Comparison of ENCODE assay signal across 11 mouse cellular contexts in the genomic region with DNA sequence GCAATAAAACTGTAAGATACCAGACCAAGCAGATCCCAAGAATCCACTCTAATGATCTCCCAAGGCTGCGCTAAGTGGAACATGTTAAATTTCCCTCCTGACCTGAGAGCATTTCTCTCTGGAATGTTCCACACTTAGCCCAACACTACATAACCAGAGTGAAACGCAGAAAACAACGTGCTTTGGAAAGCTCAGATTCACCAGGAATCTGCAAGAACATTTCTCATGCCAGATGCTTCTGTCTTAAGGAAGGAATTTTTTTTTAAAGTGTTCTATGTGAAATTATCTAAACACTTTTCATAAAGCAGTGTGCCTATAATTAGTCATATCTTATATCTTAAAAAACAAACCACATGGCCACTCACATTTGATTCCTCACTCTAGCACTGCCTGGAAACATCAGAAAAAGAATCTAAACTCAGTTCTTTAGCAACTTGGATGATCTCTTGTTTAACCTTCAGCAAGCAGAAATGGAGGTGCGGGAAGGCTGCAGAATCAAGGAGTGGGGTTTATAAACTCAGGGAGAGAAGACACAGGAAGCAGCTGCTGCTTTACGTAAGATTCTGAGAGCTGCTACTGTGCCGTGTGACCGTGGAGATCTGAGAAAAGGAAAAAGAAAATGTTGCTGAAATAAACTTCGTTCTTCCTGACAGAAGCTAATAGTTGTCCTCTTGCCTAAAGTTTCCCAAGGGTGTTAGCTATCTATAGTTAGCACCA. TPM values are rescaled to one million over a fixed set of nuclear protein-coding genes. Genes with fewer than 3 reads are reported as not detected.
DNase-seq lines count a peak whose midpoint lies in the region; ATAC-seq and TF ChIP-seq lines count a peak whose summit lies in the region.
"Had no signal": no experiment of that assay in that cellular context is flagged by ENCODE, and none has a peak within 500 bp of the region (broad histone marks: within the 10 kb centered on the region; RNA-seq: fewer than 3 reads in every experiment).

No protein-coding gene starts in this region.

- H3K4me1 ChIP-seq in stomach, embryonic 14.5 days (ENCODE audit: control insufficient read depth, insufficient read depth, low read length) = peaks cover 10% of the 10 kb centered on the region
- H3K4me1 ChIP-seq in stomach, postnatal 0 days (replicated peaks; ENCODE audit: control insufficient read depth, insufficient read depth) = no peaks in the 10 kb centered on the region

- no peak overlapping the region for H3K9ac ChIP-seq in stomach, embryonic 14.5 days (replicated peaks; ENCODE audit: low read depth, low read length)
- no peak overlapping the region for H3K9ac ChIP-seq in stomach, postnatal 0 days (ENCODE audit: low read length)

- intact Hi-C loops in gastrocnemius, adult 2 months (cut with DNase I) = no loop called here

- H3K27ac ChIP-seq in gastrocnemius, adult 2 months = peak overlapping the region; percentile 68
- peak overlapping the region; percentile 35; the same call in 1 of the 2 replicates for H3K27ac ChIP-seq in stomach, embryonic 14.5 days (ENCODE audit: low read length)
- H3K27ac ChIP-seq in stomach, postnatal 0 days (replicated peaks) = no peak overlapping the region
- H3K27ac ChIP-seq: forebrain, embryonic 10.5 days had no signal

- TF ChIP-seq CTCF in gastrocnemius, adult 2 months (IDR thresholded peaks at IDR 0.05) = no peak
- no peak for TF ChIP-seq CTCF in stomach, postnatal 0 days (IDR thresholded peaks at IDR 0.05; ENCODE audit: low read depth)

- H3K9me3 ChIP-seq in stomach, embryonic 14.5 days (ENCODE audit: control insufficient read depth, low read depth, low read length) = no peaks in the 10 kb centered on the region
- H3K9me3 ChIP-seq in stomach, postnatal 0 days (ENCODE audit: control insufficient read depth, low read length) = no peaks in the 10 kb centered on the region
- H3K9me3 ChIP-seq: forebrain, embryonic 10.5 days had no signal

- no peak for DNase-seq in gastrocnemius, adult 2 months
- no peak for DNase-seq in gastrocnemius, adult 8-10 months (ENCODE audit: low spot score in 2 of 2)
- DNase-seq in layer of hippocampus, adult 11-12 months (ENCODE audit: low spot score) = peak; percentile 20
- no peak for DNase-seq in layer of hippocampus, postnatal 25 days (ENCODE audit: extremely low spot score in 1 of 2, low spot score in 1 of 2)
- no peak for DNase-seq in stomach, postnatal 0 days (ENCODE audit: low spot score)
- DNase-seq in telencephalon, adult 2 months (ENCODE audit: low read depth, low spot score) = peak; percentile 90
- DNase-seq in MN1 (ENCODE audit: low spot score) = no peak
- DNase-seq: kidney, adult 8-10 months had no signal

- H3K27me3 ChIP-seq in stomach, embryonic 14.5 days (ENCODE audit: control insufficient read depth, insufficient read depth, low read length) = no peaks in the 10 kb centered on the region
- no peaks in the 10 kb centered on the region for H3K27me3 ChIP-seq in stomach, postnatal 0 days (ENCODE audit: control insufficient read depth, insufficient read depth, low read length)
- H3K27me3 ChIP-seq: megakaryocyte, embryonic 14.5 days had no signal

- no peak for ATAC-seq in stomach, embryonic 14.5 days (ENCODE audit: insufficient number of reproducible peaks, insufficient read depth, low FRiP score, low read depth)
- no peak for ATAC-seq in stomach, postnatal 0 days (ENCODE audit: low FRiP score, low TSS enrichment)

- H3K4me2 ChIP-seq in stomach, embryonic 14.5 days (replicated peaks; ENCODE audit: low read depth, low read length) = no peak overlapping the region
- H3K4me2 ChIP-seq in stomach, postnatal 0 days (replicated peaks; ENCODE audit: low read depth) = no peak overlapping the region

- 44% methylated on average over 8 of the region's 8 CpGs for WGBS in stomach, embryonic 14.5 days
- WGBS in stomach, postnatal 0 days = 47% methylated on average over 8 of the region's 8 CpGs

- H3K36me3 ChIP-seq in stomach, embryonic 14.5 days (ENCODE audit: control insufficient read depth, insufficient read depth, low read length) = no peaks in the 10 kb centered on the region
- H3K36me3 ChIP-seq in stomach, postnatal 0 days (ENCODE audit: control insufficient read depth, insufficient read depth, low read length) = no peaks in the 10 kb centered on the region
- H3K36me3 ChIP-seq: forebrain, embryonic 10.5 days had no signal

- H3K4me3 ChIP-seq in gastrocnemius, adult 2 months = no peak overlapping the region
- no peak overlapping the region for H3K4me3 ChIP-seq in stomach, embryonic 14.5 days (ENCODE audit: low read depth, low read length)
- no peak overlapping the region for H3K4me3 ChIP-seq in stomach, postnatal 0 days (ENCODE audit: low read depth, low read length)
- H3K4me3 ChIP-seq: forebrain, embryonic 10.5 days; megakaryocyte, embryonic 14.5 days had no signal

- TF ChIP-seq EP300 in stomach, postnatal 0 days (optimal IDR thresholded peaks at IDR 0.05) = no peak

RNA-seq across cellular contexts. Expression of a gene that starts 44.0 kb away (rescaled TPM):
- total RNA-seq in gastrocnemius, adult 2 months (2021) = 10 to 100 TPM; 69.5 to 88.3 TPM
- 10 to 100 TPM; 58.3 to 74.3 (median 66.0) TPM for total RNA-seq in gastrocnemius, adult 8-10 months (2022)
- 100 to 1,000 TPM; 281 to 289 TPM for total RNA-seq in layer of hippocampus, postnatal 25 days (2021)
- polyA plus RNA-seq in stomach, embryonic 14.5 days (2014; fragmentation: Nextera tagmentation; extraction: Ambion mirVana) = 288 and 302 TPM in 2 replicates
- polyA plus RNA-seq in stomach, postnatal 0 days (2015; fragmentation: Nextera tagmentation; extraction: Ambion mirVana) = 154 and 175 TPM in 2 replicates

RNA-seq across cellular contexts. Expression of a gene that starts 56.6 kb away (rescaled TPM):
- total RNA-seq in gastrocnemius, adult 2 months (2021) = 10 to 100 TPM; 41.5 to 50.0 TPM
- total RNA-seq in gastrocnemius, adult 8-10 months (2022) = 10 to 100 TPM; 47.3 to 56.0 (median 51.9) TPM
- total RNA-seq in layer of hippocampus, postnatal 25 days (2021) = 10 to 100 TPM; 48.5 to 49.8 TPM
- 32.4 and 34.2 TPM in 2 replicates for polyA plus RNA-seq in stomach, embryonic 14.5 days (2014; fragmentation: Nextera tagmentation; extraction: Ambion mirVana)
- 24.3 and 25.8 TPM in 2 replicates for polyA plus RNA-seq in stomach, postnatal 0 days (2015; fragmentation: Nextera tagmentation; extraction: Ambion mirVana)

Comparison
In these comparisons a context has a peak if more than half of its experiments do, and no peak if none do; other contexts are left out.
1. DNase-seq: peak in layer of hippocampus, adult 11-12 months (single experiment) and telencephalon, adult 2 months (single experiment); none in gastrocnemius, adult 2 months (single experiment), gastrocnemius, adult 8-10 months (0 of 2), layer of hippocampus, postnatal 25 days (0 of 2), stomach, postnatal 0 days (single experiment) and MN1 (single experiment).